ENCODE assay signal across 14 mouse cellular contexts in genomic region chr14:76749178-76749577, GRCm38 (mm10).
DNase-seq lines count a peak whose midpoint lies in the region; ATAC-seq lines count a peak whose summit lies in the region.
"Had no signal": no experiment of that assay in that cellular context is flagged by ENCODE, and none has a peak within 500 bp of the region (broad histone marks: within the 10 kb centered on the region; RNA-seq: fewer than 3 reads in every experiment).

No protein-coding gene starts in this region.

- peak; percentile 42 to 57 for DNase-seq in layer of hippocampus, adult 8-10 months (ENCODE audit: low spot score in 2 of 2)
- DNase-seq in layer of hippocampus, adult 9-11 months = no peak
- peak; percentile 91 for DNase-seq in cerebellum, adult 11-12 months
- peak; percentile 90 for DNase-seq in cerebellum, adult 9-10 months
- DNase-seq in gastrocnemius, postnatal 25 days = peak; percentile 75
- no peak for DNase-seq in neural tube, embryonic 10.5 days (ENCODE audit: extremely low spot score, low spot score)
- DNase-seq: adrenal gland, postnatal 25 days; kidney, adult 11 months; kidney, postnatal 36 days; liver, postnatal 0 days; lung, postnatal 4 days; midbrain, embryonic 14.5 days; thymus, adult 18-20 months had no signal

- ATAC-seq in megakaryocyte-erythroid progenitor cell, adult 5-6 weeks (replicated peaks; ENCODE audit: low FRiP score, low TSS enrichment, poor library complexity, severe bottlenecking) = no peak
- ATAC-seq: liver, postnatal 0 days had no signal

Comparison
In these comparisons a context has a peak if more than half of its experiments do, and no peak if none do; other contexts are left out.
1. DNase-seq: peak in layer of hippocampus, adult 8-10 months (2 of 2), cerebellum, adult 11-12 months (single experiment), cerebellum, adult 9-10 months (single experiment) and gastrocnemius, postnatal 25 days (single experiment); none in layer of hippocampus, adult 9-11 months (single experiment) and neural tube, embryonic 10.5 days (single experiment).